Mouse (Mus musculus) hindbrain, embryonic 14.5 days (tissue): ENCODE results near the gene Gnao1. TPM values are rescaled to one million over a fixed set of nuclear protein-coding genes. Genes with fewer than 3 reads are reported as not detected.

Source experiments
- ATAC-seq: fragments of 200-750 bp; cut with Nextera tagmentation; 2 replicates; pipeline ENCODE4 v1.8.0; 2017; ENCODE audit warnings: moderate number of reproducible peaks, mild to moderate bottlenecking, moderate TSS enrichment, moderate library complexity; ENCODE audit not compliant: low FRiP score
- DNase-seq: peaks from one replicate; pipeline ENCODE4 v3.0.0-alpha.2; 2015; ENCODE audit warnings: low spot score
- H3K27ac ChIP-seq: fragments of 300-500 bp; sonication (generic); 2 replicates; pipeline ENCODE4 v1.5.1; 2014; ENCODE audit warnings: mild to moderate bottlenecking, moderate library complexity
- H3K27me3 ChIP-seq: fragments of 300-500 bp; sonication (generic); 2 replicates; pipeline ENCODE4 v1.6.1; 2014; ENCODE audit warnings: mild to moderate bottlenecking, low read length, mixed read lengths; ENCODE audit not compliant: control insufficient read depth, insufficient read depth
- H3K36me3 ChIP-seq: fragments of 300-500 bp; sonication (generic); replicated peaks from 2 replicates; pipeline ENCODE4 v1.6.1; 2014; ENCODE audit not compliant: control insufficient read depth, insufficient read depth
- H3K4me1 ChIP-seq: fragments of 300-500 bp; sonication (generic); replicated peaks from 2 replicates; pipeline ENCODE4 v1.6.1; 2014; ENCODE audit warnings: antibody characterized with exemption, low read length, mixed read lengths; ENCODE audit not compliant: control insufficient read depth, insufficient read depth
- H3K4me2 ChIP-seq: fragments of 300-500 bp; sonication (generic); replicated peaks from 2 replicates; pipeline ENCODE4 v1.6.1; 2014; ENCODE audit warnings: mild to moderate bottlenecking, moderate library complexity
- H3K4me3 ChIP-seq: fragments of 300-500 bp; sonication (generic); replicated peaks from 2 replicates; pipeline ENCODE4 v1.5.1; 2014; ENCODE audit warnings: mild to moderate bottlenecking, low read length
- H3K9ac ChIP-seq: fragments of 300-500 bp; sonication (generic); 2 replicates; pipeline ENCODE4 v1.6.1; 2014
- H3K9me3 ChIP-seq: fragments of 300-500 bp; sonication (generic); 2 replicates; pipeline ENCODE4 v1.6.1; 2016; ENCODE audit warnings: low read length; ENCODE audit not compliant: control insufficient read depth
- WGBS: fragments of 180-500 bp; shearing (Covaris S2); extraction: QIAGEN DNeasy Blood & Tissue Kit; methylation state at CpG from one replicate; pipeline ENCODE4 v1.1.7; 2014; 5-methylcytosine and 5-hydroxymethylcytosine counted together
- polyA plus RNA-seq: library from polyadenylated mRNA; unstranded; fragments of >200 nt; fragmentation: Nextera tagmentation; extraction: Ambion mirVana; gene quantifications from 2 replicates; pipeline ENCODE4 v1.2.1, GENCODE M21; 2014

Gnao1 gene
- polyA plus RNA-seq, 1 experiment from 2014 or later = 200 TPM

GRCm38 (mm10) chr8:93902040-93902439 is 92.3 kb downstream of the Gnao1 start:
- Histone ChIP-seq H3K9ac (no peak overlapping the region), H3K27ac (no peak overlapping the region), H3K4me2 (no peak overlapping the region), H3K9me3 (no peaks in the 10 kb centered on the region), H3K4me1 (peaks cover 15% of the 10 kb centered on the region), H3K27me3 (no peaks in the 10 kb centered on the region), H3K4me3 (no peak overlapping the region), H3K36me3 (peaks cover 40% of the 10 kb centered on the region)
- WGBS = 69% methylated on average over 3 of the region's 3 CpGs
- ATAC-seq = no peak
- DNase-seq = no peak

GRCm38 (mm10) chr8:93906961-93907360 is 97.2 kb downstream of the Gnao1 start:
- DNase-seq = no peak
- H3K27me3 ChIP-seq = no peaks in the 10 kb centered on the region
- H3K9ac ChIP-seq = no peak overlapping the region
- H3K4me1 ChIP-seq = peaks cover 32% of the 10 kb centered on the region
- peaks cover 17% of the 10 kb centered on the region; the same call in 1 of the 2 replicates for H3K36me3 ChIP-seq
- H3K27ac ChIP-seq = 0 out of 2 replicates have a peak overlapping the region, but pooled peaks have one; percentile 45
- no peak overlapping the region for H3K4me3 ChIP-seq
- ATAC-seq = no peak
- H3K9me3 ChIP-seq = no peaks in the 10 kb centered on the region
- H3K4me2 ChIP-seq = no peak overlapping the region
- 95% methylated on average over 6 of the region's 6 CpGs for WGBS

GRCm38 (mm10) chr8:93907987-93908441 is 98.2 kb downstream of the Gnao1 start:
- Histone ChIP-seq H3K4me1 (peaks cover 32% of the 10 kb centered on the region), H3K4me3 (no peak overlapping the region), H3K27ac (peak overlapping the region; percentile 75), H3K27me3 (no peaks in the 10 kb centered on the region), H3K4me2 (no peak overlapping the region; the same call in 1 of the 2 replicates), H3K9me3 (no peaks in the 10 kb centered on the region), H3K9ac (peak overlapping the region; percentile 12), H3K36me3 (peaks cover 14% of the 10 kb centered on the region; the same call in 1 of the 2 replicates)
- WGBS = 21% methylated on average over 5 of the region's 5 CpGs
- ATAC-seq = peak; percentile 57
- DNase-seq = peak; percentile 74

DNA sequence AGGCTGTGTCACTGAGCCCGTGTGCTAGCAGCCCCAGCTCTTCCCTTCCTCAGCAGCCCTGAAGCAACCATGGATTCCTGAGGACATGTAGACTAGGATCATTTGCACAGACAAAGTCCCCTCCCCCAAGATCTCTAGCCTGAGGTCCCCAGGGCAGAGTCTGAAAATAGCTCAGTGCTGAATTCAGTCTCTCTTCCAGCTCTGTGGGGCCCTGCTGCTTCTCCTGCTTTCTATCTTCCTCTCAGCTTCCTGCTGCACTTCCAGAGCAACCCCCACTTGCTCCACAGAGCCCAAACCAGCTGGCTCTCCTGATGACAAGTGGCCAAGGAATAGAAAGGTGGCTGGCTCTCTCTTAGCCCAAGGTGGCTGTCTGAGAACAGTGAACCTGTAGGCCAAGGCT is 98.8 kb downstream of the Gnao1 start:
- Histone ChIP-seq H3K9ac (peak overlapping the region; percentile 12; the same call in 1 of the 2 replicates), H3K27ac (peak overlapping the region; percentile 75), H3K4me1 (peaks cover 32% of the 10 kb centered on the region), H3K4me3 (no peak overlapping the region), H3K27me3 (no peaks in the 10 kb centered on the region), H3K36me3 (peaks cover 8% of the 10 kb centered on the region; the same call in 1 of the 2 replicates), H3K9me3 (no peaks in the 10 kb centered on the region), H3K4me2 (no peak overlapping the region)
- WGBS = 29% methylated on average over 1 of the region's 1 CpGs
- ATAC-seq = no peak
- no peak for DNase-seq

- Histone ChIP-seq H3K27ac (no peak overlapping the region), H3K36me3 (peaks cover 8% of the 10 kb centered on the region; the same call in 1 of the 2 replicates), H3K9me3 (no peaks in the 10 kb centered on the region), H3K9ac (no peak overlapping the region), H3K4me3 (no peak overlapping the region), H3K4me1 (peaks cover 33% of the 10 kb centered on the region), H3K27me3 (no peaks in the 10 kb centered on the region), H3K4me2 (no peak overlapping the region)
- no peak for ATAC-seq
- DNase-seq = no peak
- 69% methylated on average over 7 of the region's 7 CpGs for WGBS
These were observed 102.2 kb downstream of the Gnao1 start for GRCm38 (mm10) chr8:93911715-93912555.

GRCm38 (mm10) chr8:93917859-93918421 is 108.2 kb downstream of the Gnao1 start:
- H3K27ac ChIP-seq = peak overlapping the region; percentile 91
- H3K9ac ChIP-seq = peak overlapping the region; percentile 31; the same call in 1 of the 2 replicates
- no peaks in the 10 kb centered on the region for H3K36me3 ChIP-seq
- no peaks in the 10 kb centered on the region for H3K9me3 ChIP-seq
- no peaks in the 10 kb centered on the region for H3K27me3 ChIP-seq
- peak; percentile 91 for ATAC-seq
- no peak overlapping the region for H3K4me3 ChIP-seq
- peak overlapping the region; percentile 24 for H3K4me2 ChIP-seq
- WGBS = 7% methylated on average over 13 of the region's 13 CpGs
- DNase-seq = peak; percentile 82
- peaks cover 63% of the 10 kb centered on the region for H3K4me1 ChIP-seq

- H3K27ac ChIP-seq = peak overlapping the region; percentile 91
- peaks cover 69% of the 10 kb centered on the region for H3K4me1 ChIP-seq
- H3K9me3 ChIP-seq = no peaks in the 10 kb centered on the region
- 75% methylated on average over 2 of the region's 2 CpGs for WGBS
- no peaks in the 10 kb centered on the region for H3K27me3 ChIP-seq
- no peak overlapping the region for H3K9ac ChIP-seq
- no peak overlapping the region for H3K4me3 ChIP-seq
- H3K4me2 ChIP-seq = peak overlapping the region; percentile 24; the same call in 1 of the 2 replicates
- DNase-seq = no peak
- no peak for ATAC-seq
- no peaks in the 10 kb centered on the region for H3K36me3 ChIP-seq
These were observed 108.8 kb downstream of the Gnao1 start for GRCm38 (mm10) chr8:93918580-93918979.

DNA sequence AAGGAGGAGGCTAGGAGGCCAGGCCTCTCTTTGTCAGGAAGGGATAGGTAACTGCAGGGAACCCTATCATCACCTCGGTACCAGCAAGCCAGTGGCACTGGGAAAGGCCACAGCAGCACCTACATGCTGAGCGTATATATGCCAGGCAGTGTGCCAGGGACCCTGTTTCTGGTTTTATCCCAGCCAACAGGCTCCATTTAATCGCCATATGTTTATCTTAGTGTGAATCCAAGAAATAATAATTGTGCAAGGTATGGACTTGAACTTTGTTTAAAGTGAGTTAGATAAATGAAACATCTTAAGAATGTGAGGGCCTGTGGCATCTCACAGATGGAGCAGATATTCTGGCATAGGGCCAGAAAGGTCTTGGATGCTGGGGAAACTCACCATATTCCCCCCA is 109.7 kb downstream of the Gnao1 start:
- Histone ChIP-seq H3K27ac (peak overlapping the region; percentile 91), H3K4me2 (no peak overlapping the region), H3K9ac (0 out of 2 replicates have a peak overlapping the region, but pooled peaks have one; percentile 0), H3K9me3 (no peaks in the 10 kb centered on the region), H3K4me1 (peaks cover 77% of the 10 kb centered on the region), H3K4me3 (no peak overlapping the region), H3K36me3 (no peaks in the 10 kb centered on the region), H3K27me3 (no peaks in the 10 kb centered on the region)
- ATAC-seq (no peak), DNase-seq (no peak)
- WGBS = 62% methylated on average over 3 of the region's 3 CpGs

GRCm38 (mm10) chr8:93919916-93920589 is 110.3 kb downstream of the Gnao1 start:
- peaks cover 80% of the 10 kb centered on the region for H3K4me1 ChIP-seq
- no peaks in the 10 kb centered on the region for H3K9me3 ChIP-seq
- H3K27ac ChIP-seq = peak overlapping the region; percentile 91
- no peaks in the 10 kb centered on the region for H3K36me3 ChIP-seq
- ATAC-seq = no peak
- WGBS = 35% methylated on average over 12 of the region's 12 CpGs
- DNase-seq = peak; percentile 44
- H3K9ac ChIP-seq = peak overlapping the region; percentile 6; the same call in 1 of the 2 replicates
- no peaks in the 10 kb centered on the region for H3K27me3 ChIP-seq
- no peak overlapping the region for H3K4me2 ChIP-seq
- no peak overlapping the region for H3K4me3 ChIP-seq
